Mouse (Mus musculus) heart, embryonic 10.5 days (tissue): Measurements from ENCODE around the gene Crybb1. TPM values are rescaled to one million over a fixed set of nuclear protein-coding genes. Genes with fewer than 3 reads are reported as not detected.

ENCODE experiments used
- DNase-seq: peaks from one replicate; pipeline ENCODE4 v3.0.0-alpha.2; 2017; ENCODE audit warnings: low spot score
- H3K27ac ChIP-seq: fragments of 300-500 bp; sonication (generic); 2 replicates; pipeline ENCODE4 v1.5.1; 2016; ENCODE audit warnings: mild to moderate bottlenecking
- H3K27me3 ChIP-seq: fragments of 300-500 bp; sonication (generic); 2 replicates; pipeline ENCODE4 v1.6.1; 2016; ENCODE audit warnings: mild to moderate bottlenecking; ENCODE audit not compliant: poor library complexity, insufficient read depth, severe bottlenecking
- H3K36me3 ChIP-seq: fragments of 300-500 bp; sonication (generic); 2 replicates; pipeline ENCODE4 v1.6.1; 2016; ENCODE audit warnings: mild to moderate bottlenecking, moderate library complexity
- H3K4me1 ChIP-seq: fragments of 300-500 bp; sonication (generic); 2 replicates; pipeline ENCODE4 v1.6.1; 2016; ENCODE audit warnings: mild to moderate bottlenecking
- H3K4me3 ChIP-seq: fragments of 300-500 bp; sonication (generic); 2 replicates; pipeline ENCODE4 v1.5.1; 2016; ENCODE audit warnings: mild to moderate bottlenecking, moderate library complexity
- H3K9me3 ChIP-seq: fragments of 300-500 bp; sonication (generic); 2 replicates; pipeline ENCODE4 v1.6.1; 2016; ENCODE audit warnings: mild to moderate bottlenecking, moderate library complexity
- WGBS: fragments of 180-500 bp; shearing (Covaris S2); methylation state at CpG from one replicate; pipeline ENCODE4 v1.1.7; 2016; 5-methylcytosine and 5-hydroxymethylcytosine counted together
- polyA plus RNA-seq: library from polyadenylated mRNA; unstranded; fragments of >200 nt; fragmentation: Nextera tagmentation; extraction: Ambion mirVana; gene quantifications from 2 replicates; pipeline ENCODE4 v1.2.1, GENCODE M21; 2016

Gene Crybb1
- polyA plus RNA-seq, 1 experiment from 2014 or later: not detected

GRCm38 (mm10) chr5:112276267-112276873 lies 20.8 kb downstream of the Crybb1 start, which contains the start of gene Tpst2:
Gene Tpst2, plus strand, starts transcription at chr5:112276691.
- Histone ChIP-seq H3K27ac (peak within 1 kb of the TSS; percentile 91), H3K9me3 (no peaks in the 10 kb centered on the region), H3K36me3 (no peaks in the 10 kb centered on the region), H3K4me1 (peaks cover 47% of the 10 kb centered on the region), H3K4me3 (peak within 1 kb of the TSS; percentile 85), H3K27me3 (peaks cover 3% of the 10 kb centered on the region)
- 0% methylated on average over 62 of the region's 62 CpGs for WGBS
- DNase-seq: peak; percentile 100

- DNase-seq: peak; percentile 81
- no peaks in the 10 kb centered on the region for H3K9me3 ChIP-seq
- peak overlapping the region; percentile 85 for H3K4me3 ChIP-seq
- peak overlapping the region; percentile 91 for H3K27ac ChIP-seq
- H3K36me3 ChIP-seq: no peaks in the 10 kb centered on the region
- H3K27me3 ChIP-seq: no peaks in the 10 kb centered on the region
- 1% methylated on average over 21 of the region's 24 CpGs for WGBS
- H3K4me1 ChIP-seq: peaks cover 52% of the 10 kb centered on the region
These were observed 21.3 kb downstream of the Crybb1 start for GRCm38 (mm10) chr5:112276907-112277348.

- DNase-seq: no peak
- peaks cover 63% of the 10 kb centered on the region for H3K4me1 ChIP-seq
- 92% methylated on average over 11 of the region's 11 CpGs for WGBS
- H3K4me3 ChIP-seq: peak overlapping the region; percentile 85; the same call in 1 of the 2 replicates
- H3K9me3 ChIP-seq: no peaks in the 10 kb centered on the region
- no peaks in the 10 kb centered on the region for H3K36me3 ChIP-seq
- H3K27me3 ChIP-seq: no peaks in the 10 kb centered on the region
- no peak overlapping the region for H3K27ac ChIP-seq
These were observed 22.4 kb downstream of the Crybb1 start for GRCm38 (mm10) chr5:112277906-112278470.

- WGBS: 78% methylated on average over 17 of the region's 17 CpGs
- Histone ChIP-seq H3K27me3 (no peaks in the 10 kb centered on the region), H3K4me1 (peaks cover 76% of the 10 kb centered on the region), H3K27ac (peak overlapping the region; percentile 18; the same call in 1 of the 2 replicates), H3K4me3 (no peak overlapping the region), H3K9me3 (no peaks in the 10 kb centered on the region), H3K36me3 (no peaks in the 10 kb centered on the region)
- no peak for DNase-seq
These were observed 23.8 kb downstream of the Crybb1 start for GRCm38 (mm10) chr5:112279181-112280021.

GRCm38 (mm10) chr5:112280151-112280550 lies 24.5 kb downstream of the Crybb1 start:
- WGBS: 72% methylated on average over 7 of the region's 7 CpGs
- H3K9me3 ChIP-seq: no peaks in the 10 kb centered on the region
- H3K27ac ChIP-seq: peak overlapping the region; percentile 18; the same call in 1 of the 2 replicates
- peaks cover 84% of the 10 kb centered on the region for H3K4me1 ChIP-seq
- H3K27me3 ChIP-seq: no peaks in the 10 kb centered on the region
- H3K36me3 ChIP-seq: no peaks in the 10 kb centered on the region
- no peak overlapping the region for H3K4me3 ChIP-seq
- DNase-seq: no peak

GRCm38 (mm10) chr5:112280863-112281660 lies 25.4 kb downstream of the Crybb1 start:
- no peak for DNase-seq
- H3K4me3 ChIP-seq: no peak overlapping the region
- no peaks in the 10 kb centered on the region for H3K36me3 ChIP-seq
- H3K9me3 ChIP-seq: no peaks in the 10 kb centered on the region
- WGBS: 64% methylated on average over 15 of the region's 15 CpGs
- 0 out of 2 replicates have a peak overlapping the region, but pooled peaks have one; percentile 25 for H3K27ac ChIP-seq
- H3K4me1 ChIP-seq: peaks cover 87% of the 10 kb centered on the region
- H3K27me3 ChIP-seq: no peaks in the 10 kb centered on the region

- Histone ChIP-seq H3K27me3 (no peaks in the 10 kb centered on the region), H3K4me1 (peaks cover 90% of the 10 kb centered on the region), H3K4me3 (no peak overlapping the region), H3K9me3 (no peaks in the 10 kb centered on the region), H3K36me3 (no peaks in the 10 kb centered on the region), H3K27ac (no peak overlapping the region; the same call in 1 of the 2 replicates)
- 85% methylated on average over 4 of the region's 4 CpGs for WGBS
- DNase-seq: no peak
These were observed 26.1 kb downstream of the Crybb1 start for GRCm38 (mm10) chr5:112281676-112282075.

- WGBS: 70% methylated on average over 6 of the region's 6 CpGs
- Histone ChIP-seq H3K4me1 (peaks cover 88% of the 10 kb centered on the region), H3K4me3 (no peak overlapping the region), H3K36me3 (no peaks in the 10 kb centered on the region), H3K27me3 (no peaks in the 10 kb centered on the region), H3K27ac (peak overlapping the region; percentile 2; the same call in 1 of the 2 replicates), H3K9me3 (no peaks in the 10 kb centered on the region)
- no peak for DNase-seq
These were observed 26.6 kb downstream of the Crybb1 start for GRCm38 (mm10) chr5:112282123-112282779.

GRCm38 (mm10) chr5:112282780-112283482 lies 27.3 kb downstream of the Crybb1 start:
- H3K4me3 ChIP-seq: no peak overlapping the region
- 56% methylated on average over 9 of the region's 9 CpGs for WGBS
- H3K36me3 ChIP-seq: no peaks in the 10 kb centered on the region
- H3K27me3 ChIP-seq: no peaks in the 10 kb centered on the region
- no peaks in the 10 kb centered on the region for H3K9me3 ChIP-seq
- H3K27ac ChIP-seq: peak overlapping the region; percentile 69; the same call in 1 of the 2 replicates
- DNase-seq: no peak
- H3K4me1 ChIP-seq: peaks cover 88% of the 10 kb centered on the region

GRCm38 (mm10) chr5:112283543-112284202 lies 28.1 kb downstream of the Crybb1 start:
- Histone ChIP-seq H3K27me3 (no peaks in the 10 kb centered on the region), H3K27ac (peak overlapping the region; percentile 69), H3K4me3 (no peak overlapping the region), H3K9me3 (no peaks in the 10 kb centered on the region), H3K4me1 (peaks cover 89% of the 10 kb centered on the region), H3K36me3 (no peaks in the 10 kb centered on the region)
- 51% methylated on average over 10 of the region's 10 CpGs for WGBS
- DNase-seq: no peak

GRCm38 (mm10) chr5:112284203-112284582 lies 28.6 kb downstream of the Crybb1 start:
- DNase-seq: no peak
- Histone ChIP-seq H3K27ac (peak overlapping the region; percentile 69), H3K36me3 (no peaks in the 10 kb centered on the region), H3K9me3 (no peaks in the 10 kb centered on the region), H3K27me3 (no peaks in the 10 kb centered on the region), H3K4me3 (no peak overlapping the region), H3K4me1 (peaks cover 88% of the 10 kb centered on the region)
- 58% methylated on average over 7 of the region's 7 CpGs for WGBS
